Mouse (Mus musculus) lung, postnatal 4 days (tissue): ENCODE measurements around the gene Plac1.
A peak's percentile ranks its signal among the peaks of the same experiment; 100 is the strongest.

ENCODE experiments used
- DNase-seq, 2 experiments: peaks; one replicate each; pipeline ENCODE4 v3.0.0; 2021

Gene Plac1

DNA sequence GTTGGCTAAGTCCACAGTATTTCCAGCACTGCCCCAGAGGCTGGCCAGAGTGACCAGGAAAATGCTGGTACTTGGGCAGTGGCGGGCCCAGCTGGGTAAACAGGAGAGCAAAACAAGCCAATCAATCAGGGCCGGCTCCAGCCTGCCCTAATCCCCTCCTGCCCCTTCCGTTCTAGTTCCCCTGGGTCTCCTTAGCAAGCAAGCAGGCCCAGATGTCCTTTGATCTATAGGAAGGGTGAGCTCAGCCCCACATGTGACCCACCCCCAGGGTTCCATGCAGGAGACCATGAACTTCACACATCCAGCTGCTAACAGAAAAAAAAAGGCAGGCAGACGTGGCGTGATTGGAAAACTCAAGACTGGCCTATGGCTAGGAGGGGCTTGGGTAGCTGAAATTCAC lies 43.5 kb downstream of the Plac1 start:
- no peak for DNase-seq

DNA sequence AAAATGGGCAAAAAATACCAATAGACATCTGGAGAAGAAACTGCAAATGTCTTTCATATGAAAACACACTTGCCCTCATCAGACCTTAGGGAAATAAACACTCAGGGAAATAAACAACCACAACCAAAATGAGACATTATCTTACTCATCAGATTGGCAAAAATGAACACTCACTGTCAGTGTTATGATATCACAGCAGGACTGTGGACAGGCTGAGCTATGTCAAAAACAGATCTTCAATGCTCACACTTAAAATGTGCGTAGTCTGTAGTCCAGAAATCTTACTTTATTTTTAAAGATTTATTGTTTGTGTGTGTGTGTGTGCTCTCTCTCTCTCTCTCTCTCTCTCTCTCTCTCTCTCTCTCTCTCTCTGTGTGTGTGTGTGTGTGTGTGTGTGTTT lies 51.2 kb downstream of the Plac1 start:
- no peak for DNase-seq

DNA sequence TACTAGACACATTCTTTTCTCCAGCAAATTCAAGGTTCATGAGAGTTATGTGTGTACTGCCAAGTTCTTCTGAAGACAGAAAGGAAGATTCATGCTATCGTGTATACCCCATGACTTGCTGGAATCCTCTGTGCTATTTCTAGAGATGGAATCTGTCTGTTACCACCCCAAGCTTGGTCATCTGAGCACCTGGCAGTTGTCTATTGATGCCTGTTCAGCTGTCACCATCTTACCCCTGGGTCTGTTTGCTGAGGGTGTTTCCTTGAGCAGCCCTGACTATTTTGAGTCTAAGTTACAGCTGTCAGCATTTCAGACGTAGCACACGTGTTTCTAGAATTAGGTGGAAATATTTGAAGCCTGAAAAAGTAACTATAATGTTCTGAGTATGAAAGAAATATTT lies 60.1 kb downstream of the Plac1 start:
- DNase-seq = no peak

DNA sequence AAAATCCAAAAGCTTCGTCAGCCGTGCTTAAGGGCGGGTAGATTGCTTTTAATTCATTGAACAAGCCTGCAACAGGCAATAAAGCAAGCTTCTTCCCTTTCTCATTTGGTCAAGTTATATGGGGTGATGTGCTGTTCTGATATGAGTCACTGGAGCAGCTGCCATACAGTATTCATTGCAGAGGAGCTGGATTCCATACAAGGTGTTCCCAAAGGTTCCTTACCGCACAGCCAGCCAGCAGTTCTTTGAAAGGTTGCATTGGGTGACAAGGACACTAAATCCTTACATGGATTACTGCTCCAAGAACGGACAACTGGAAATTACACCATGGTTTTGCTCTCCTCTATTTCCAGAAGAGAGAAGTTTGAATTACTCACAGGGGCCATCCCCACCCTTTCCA lies 63.6 kb downstream of the Plac1 start:
- DNase-seq = no peak

DNA sequence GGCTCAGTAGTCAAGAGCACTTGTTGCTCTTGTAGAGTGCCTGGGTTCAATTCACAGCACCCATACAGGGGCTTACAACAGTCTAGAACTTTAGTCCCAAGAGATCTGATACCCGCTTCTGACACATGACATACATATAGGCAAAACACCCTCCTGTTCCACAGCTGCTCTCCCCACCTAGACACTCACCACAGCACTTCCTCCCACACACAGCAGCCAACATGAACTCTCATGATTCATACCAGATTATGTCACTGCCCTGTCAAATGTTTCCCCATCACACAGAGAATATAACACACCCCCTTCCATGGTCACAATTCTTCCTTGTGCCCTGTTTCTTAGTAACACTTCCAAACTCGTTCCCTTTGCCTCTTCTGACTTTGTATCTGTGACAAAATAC lies 71.3 kb downstream of the Plac1 start:
- DNase-seq = no peak

- peak in 1 of 2 experiments; percentile 20 for DNase-seq
Measured at GRCm38 (mm10) chrX:53166901-53167525, 72.9 kb downstream of the Plac1 start.

- peak; percentile 40 to 67 for DNase-seq
Measured at GRCm38 (mm10) chrX:53166251-53166900, 73.5 kb downstream of the Plac1 start.

DNA sequence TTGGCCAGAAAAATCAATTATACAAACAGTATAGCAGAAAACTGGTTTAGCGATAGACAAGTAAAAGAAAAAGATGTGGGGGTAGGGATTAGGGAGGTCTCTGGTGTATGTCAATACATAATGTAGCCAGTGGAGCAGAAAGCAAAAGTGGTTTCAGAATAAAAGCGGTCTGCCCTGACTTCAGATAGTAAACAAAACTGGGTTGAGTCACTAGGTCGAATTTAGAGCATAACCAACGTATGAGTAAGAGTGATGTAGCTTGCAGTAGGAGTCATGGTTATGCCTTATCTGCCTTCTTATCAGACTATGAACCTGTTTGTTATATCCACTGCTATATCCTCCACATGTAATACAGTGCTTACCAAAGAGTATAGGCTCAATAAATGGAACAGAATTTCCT lies 77.3 kb downstream of the Plac1 start:
- no peak for DNase-seq

DNA sequence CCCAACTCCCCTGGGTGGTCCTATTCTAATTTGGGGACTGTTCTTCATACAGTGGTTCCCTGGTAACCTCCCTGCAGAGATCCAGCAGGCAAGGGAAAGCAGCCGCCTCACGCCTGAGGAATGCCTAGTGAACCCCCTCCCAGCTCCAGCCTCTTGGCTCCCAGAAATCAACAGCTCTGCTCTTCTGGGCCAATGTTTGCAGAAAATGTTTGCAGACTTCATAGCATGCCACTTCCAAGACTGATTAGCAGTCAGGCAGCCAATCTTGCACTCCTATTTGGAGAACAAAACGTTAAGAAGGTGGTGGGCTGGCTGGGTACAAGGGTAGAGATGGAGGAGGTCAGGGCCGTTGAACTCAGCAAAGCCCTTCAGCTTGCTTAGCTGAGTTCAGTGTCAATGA lies 78.3 kb downstream of the Plac1 start:
- DNase-seq = peak; percentile 43 to 77

- peak; percentile 75 to 87 for DNase-seq
Measured at GRCm38 (mm10) chrX:53161115-53161514, 78.8 kb downstream of the Plac1 start.

DNA sequence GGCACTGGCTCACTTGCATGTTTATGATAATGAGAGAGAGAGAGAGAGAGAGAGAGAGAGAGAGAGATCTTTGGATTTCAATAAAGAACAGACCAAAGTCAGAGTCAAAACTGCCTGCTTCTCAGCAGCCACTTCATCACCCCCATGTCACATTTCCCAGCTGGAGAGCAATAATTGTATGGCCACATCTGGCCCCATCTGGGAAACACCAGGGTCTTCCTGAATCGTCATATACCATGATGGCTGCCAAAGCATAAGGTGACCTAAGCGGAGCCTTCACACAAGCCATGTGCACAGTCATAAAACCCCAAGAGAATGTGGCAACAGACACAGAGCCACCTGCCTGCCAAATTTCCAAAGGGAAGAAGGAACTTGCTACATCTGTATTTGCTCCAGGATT lies 91.9 kb downstream of the Plac1 start:
- DNase-seq = peak in 1 of 2 experiments; percentile 29

- DNase-seq = no peak
Measured at GRCm38 (mm10) chrX:53146389-53146917, 93.5 kb downstream of the Plac1 start.

DNA sequence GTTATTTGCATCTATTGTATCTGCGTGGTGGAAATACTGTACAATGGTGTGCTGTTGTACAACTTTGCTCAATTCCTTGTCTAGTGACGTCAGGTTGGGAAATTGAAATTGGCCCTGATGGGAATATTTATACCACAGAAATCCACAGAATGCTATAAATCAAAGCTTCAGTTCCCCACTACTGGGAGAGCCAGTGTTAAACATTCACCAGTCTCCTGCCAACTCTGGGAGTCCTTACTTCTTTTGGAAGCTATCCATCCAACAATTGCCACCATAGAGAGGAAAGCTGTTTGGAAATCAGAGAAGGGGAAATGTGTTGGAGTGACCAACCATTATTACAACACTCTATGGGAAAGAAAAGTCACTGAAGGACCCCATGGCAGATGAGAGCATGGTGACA lies 100.3 kb downstream of the Plac1 start:
- no peak for DNase-seq

DNA sequence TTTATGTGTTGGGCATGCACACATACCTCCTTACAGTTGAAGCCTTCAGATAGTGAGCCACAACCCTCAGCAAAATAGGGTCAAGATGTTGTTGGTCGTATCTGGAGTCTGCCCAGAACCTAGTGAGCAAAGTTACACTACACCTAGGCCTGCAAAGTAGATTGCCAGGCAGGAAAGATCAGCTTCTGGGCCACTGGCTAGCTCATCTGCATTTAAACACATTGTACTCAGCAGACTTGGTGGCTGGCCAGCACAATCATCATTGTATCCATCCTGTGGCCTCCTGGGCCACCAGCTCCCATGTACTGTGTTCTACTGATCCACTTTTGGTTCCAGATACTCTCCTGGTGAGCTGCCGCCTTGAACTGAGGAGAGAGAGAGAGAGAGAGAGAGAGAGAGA lies 102.8 kb downstream of the Plac1 start:
- no peak for DNase-seq

GRCm38 (mm10) chrX:53129501-53129900 lies 110.4 kb downstream of the Plac1 start:
- DNase-seq = no peak

- DNase-seq = no peak
Measured at GRCm38 (mm10) chrX:53126492-53127033, 113.3 kb downstream of the Plac1 start.

DNA sequence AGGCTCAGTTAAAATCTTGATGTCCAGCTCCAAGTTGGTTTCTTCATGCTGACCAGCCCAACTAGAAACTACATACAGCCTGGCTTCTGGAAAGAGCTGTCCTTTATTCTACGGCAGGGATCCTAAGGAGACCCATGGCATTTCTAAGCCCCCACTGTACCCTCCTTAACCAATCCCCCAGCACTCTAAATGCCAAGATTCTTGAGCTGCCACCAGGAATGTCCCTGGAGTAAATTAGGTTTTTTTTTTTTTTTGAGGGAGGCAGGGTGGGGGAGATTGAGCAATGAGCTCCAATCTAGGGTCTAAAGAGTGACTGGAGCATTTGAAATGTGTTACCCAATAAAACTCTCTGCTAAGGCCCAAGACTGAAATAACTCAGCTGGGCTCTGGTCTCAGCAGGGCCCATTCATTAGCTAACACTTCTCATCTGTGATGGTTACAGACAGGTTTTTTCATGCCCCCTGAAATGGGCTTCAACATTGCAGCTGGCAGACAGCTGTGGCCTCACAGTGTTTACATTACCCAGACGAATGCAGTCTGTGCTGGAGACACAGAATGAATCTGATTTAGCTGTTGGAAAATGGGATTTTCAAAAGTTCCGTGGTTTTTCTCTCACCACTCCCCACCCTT lies 114.0 kb downstream of the Plac1 start:
- DNase-seq = peak in 1 of 2 experiments; percentile 66

GRCm38 (mm10) chrX:53123562-53123961 lies 116.3 kb downstream of the Plac1 start:
- no peak for DNase-seq

DNA sequence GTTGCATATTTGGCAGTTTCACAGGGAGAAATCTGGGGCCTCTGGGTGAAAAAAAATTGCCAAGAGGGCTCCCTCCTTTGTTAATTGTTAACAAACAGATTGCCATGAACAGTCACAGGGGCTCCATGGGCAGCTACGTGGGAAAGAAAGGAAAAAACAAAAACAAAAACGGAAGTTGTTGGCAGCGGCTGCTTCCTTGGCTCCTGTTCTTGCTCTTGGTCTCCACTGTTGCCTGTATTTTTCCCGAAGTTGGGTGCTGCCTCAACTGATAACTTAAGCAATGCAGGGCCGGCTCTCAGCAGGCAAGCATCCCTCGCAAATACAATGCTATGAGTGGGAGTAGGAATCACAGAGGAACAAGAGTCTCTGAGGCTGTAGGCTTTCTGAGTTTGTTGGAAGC lies 121.3 kb downstream of the Plac1 start:
- DNase-seq = no peak

- DNase-seq = no peak
Measured at GRCm38 (mm10) chrX:53118019-53118418, 121.9 kb downstream of the Plac1 start.

- DNase-seq = no peak
Measured at GRCm38 (mm10) chrX:53114994-53115393, 124.9 kb downstream of the Plac1 start.

DNA sequence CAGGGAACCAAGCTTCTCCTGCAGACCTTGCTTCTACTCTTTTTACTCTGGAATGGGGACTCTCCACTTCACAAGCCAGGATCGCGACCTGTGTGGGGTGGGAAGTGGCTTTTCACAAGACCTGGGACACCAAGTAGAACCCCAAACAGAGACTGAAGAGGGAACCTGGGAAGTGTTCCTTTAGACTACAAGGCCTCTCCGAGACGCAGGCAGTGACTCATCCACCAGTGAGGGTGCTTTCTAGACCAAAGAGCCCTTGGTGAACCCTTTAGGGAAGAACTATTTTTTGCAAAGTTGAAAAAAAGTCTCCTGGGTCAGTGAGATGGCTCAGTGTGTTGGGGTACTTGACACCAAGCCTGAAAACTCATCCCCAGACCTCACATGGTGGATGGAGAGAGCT lies 129.8 kb downstream of the Plac1 start:
- no peak for DNase-seq

DNA sequence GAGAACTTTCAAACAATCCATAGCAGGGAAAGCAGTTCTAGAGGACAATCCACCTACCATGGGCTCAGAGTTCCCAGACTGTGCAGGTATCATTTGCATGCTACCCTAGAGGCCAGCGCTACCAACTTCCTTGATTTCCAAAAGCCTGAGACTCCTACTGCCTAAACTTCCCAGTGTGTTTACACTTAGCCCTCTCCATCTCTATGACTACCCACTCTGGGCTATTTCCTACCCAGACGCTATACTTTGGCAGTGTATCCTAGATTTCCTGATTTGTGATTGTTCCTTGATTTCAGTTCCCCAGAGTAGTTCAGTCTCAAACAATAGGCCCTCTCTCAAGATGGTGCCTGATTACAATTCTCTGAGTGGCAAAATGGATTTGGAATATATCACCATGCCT lies 132.8 kb downstream of the Plac1 start:
- no peak for DNase-seq

DNA sequence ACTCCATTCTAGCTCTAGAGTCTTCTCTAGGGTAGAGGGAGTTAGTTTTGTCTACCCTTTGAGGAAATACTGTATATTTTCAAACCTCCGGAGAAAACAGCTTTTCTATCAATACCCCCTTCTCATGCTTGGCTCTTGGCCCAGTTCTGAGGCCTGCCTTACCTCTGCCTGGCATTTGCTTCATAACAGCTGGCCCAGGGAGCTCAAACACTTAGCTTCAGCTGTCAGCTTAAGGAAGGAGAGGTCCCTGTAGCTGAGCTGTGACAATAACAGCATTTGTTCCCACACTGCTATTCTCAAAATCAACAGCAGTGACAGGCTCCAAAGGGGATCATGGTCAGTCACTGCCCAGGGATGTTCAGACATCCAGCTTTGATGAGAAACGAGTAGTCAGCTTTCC lies 138.7 kb downstream of the Plac1 start:
- DNase-seq = no peak
